Mouse (Mus musculus) E14TG2a.4 (cell line): ENCODE data around the gene Nf1.
A peak's percentile ranks its signal among the peaks of the same experiment; 100 is the strongest.

Experiments used
- H3K27me3 ChIP-seq: 2 replicates; pipeline ENCODE4 v1.6.1; 2014; ENCODE audit warnings: low read length, control low read depth; ENCODE audit not compliant: insufficient read depth
- H3K36me3 ChIP-seq: 2 replicates; pipeline ENCODE4 v1.6.1; 2014; ENCODE audit warnings: low read length, control low read depth; ENCODE audit not compliant: insufficient read depth
- H3K4me1 ChIP-seq: replicated peaks from 2 replicates; pipeline ENCODE4 v1.6.1; 2014; ENCODE audit warnings: low read depth, low read length, control low read depth
- H3K4me3 ChIP-seq: replicated peaks from 2 replicates; pipeline ENCODE4 v1.5.1; 2014; ENCODE audit warnings: mild to moderate bottlenecking, low read length
- H3K9me3 ChIP-seq: 2 replicates; pipeline ENCODE4 v1.6.1; 2014; ENCODE audit warnings: low read length, control low read depth
- CTCF ChIP-seq: conservative IDR thresholded peaks from 2 replicates; pipeline ENCODE4 v1.5.1; 2014; ENCODE audit warnings: low read length
- NANOG ChIP-seq: IDR thresholded peaks from 2 replicates; pipeline ENCODE4 v1.6.1; 2014; ENCODE audit warnings: borderline replicate concordance, low read length, mixed read lengths
- POU5F1 ChIP-seq: IDR thresholded peaks from 2 replicates; pipeline ENCODE4 v1.6.1; 2014; ENCODE audit warnings: low read length, borderline replicate concordance

The Nf1 gene

GRCm38 (mm10) chr11:79581257-79581656 is 241.8 kb downstream of the Nf1 start:
- Histone ChIP-seq H3K4me1 (peaks cover 7% of the 10 kb centered on the region; the same call in 1 of the 2 replicates), H3K36me3 (peaks cover 8% of the 10 kb centered on the region), H3K9me3 (no peaks in the 10 kb centered on the region), H3K27me3 (no peaks in the 10 kb centered on the region), H3K4me3 (no peak overlapping the region)
- TF ChIP-seq POU5F1 (no peak), CTCF (no peak), NANOG (no peak)

GRCm38 (mm10) chr11:79584191-79584590 is 244.7 kb downstream of the Nf1 start:
- no peak overlapping the region for H3K4me3 ChIP-seq
- no peaks in the 10 kb centered on the region for H3K9me3 ChIP-seq
- TF ChIP-seq NANOG (no peak), POU5F1 (no peak), CTCF (peak; percentile 69)
- no peaks in the 10 kb centered on the region for H3K36me3 ChIP-seq
- peaks cover 19% of the 10 kb centered on the region for H3K27me3 ChIP-seq
- H3K4me1 ChIP-seq, result peaks cover 8% of the 10 kb centered on the region

- no peaks in the 10 kb centered on the region for H3K9me3 ChIP-seq
- no peaks in the 10 kb centered on the region for H3K36me3 ChIP-seq
- H3K4me3 ChIP-seq, result no peak overlapping the region
- TF ChIP-seq POU5F1, result no peak
- TF ChIP-seq CTCF, result peak; percentile 40
- no peak for TF ChIP-seq NANOG
- peaks cover 55% of the 10 kb centered on the region for H3K27me3 ChIP-seq
- H3K4me1 ChIP-seq, result peaks cover 32% of the 10 kb centered on the region
Observed at GRCm38 (mm10) chr11:79589317-79590075, 250.0 kb downstream of the Nf1 start.

- Histone ChIP-seq H3K4me3 (peak within 1 kb of the TSS; percentile 82), H3K27me3 (peaks cover 55% of the 10 kb centered on the region), H3K9me3 (no peaks in the 10 kb centered on the region), H3K36me3 (no peaks in the 10 kb centered on the region), H3K4me1 (peaks cover 35% of the 10 kb centered on the region)
- no peak for TF ChIP-seq POU5F1
- no peak for TF ChIP-seq NANOG
- TF ChIP-seq CTCF, result no peak
Observed at GRCm38 (mm10) chr11:79590664-79591590, 251.4 kb downstream of the Nf1 start, which contains the start of gene Rab11fip4. TSS of gene Rab11fip4 (plus strand) at chr11:79591212.

- TF ChIP-seq NANOG (no peak), CTCF (no peak), POU5F1 (no peak)
- Histone ChIP-seq H3K36me3 (no peaks in the 10 kb centered on the region), H3K27me3 (peaks cover 53% of the 10 kb centered on the region), H3K4me1 (peaks cover 37% of the 10 kb centered on the region), H3K4me3 (peak overlapping the region; percentile 82), H3K9me3 (no peaks in the 10 kb centered on the region)
Observed at GRCm38 (mm10) chr11:79591591-79591975, 252.1 kb downstream of the Nf1 start.

GRCm38 (mm10) chr11:79593495-79593894 is 254.0 kb downstream of the Nf1 start:
- peaks cover 36% of the 10 kb centered on the region for H3K4me1 ChIP-seq
- H3K36me3 ChIP-seq, result no peaks in the 10 kb centered on the region
- TF ChIP-seq NANOG, result no peak
- TF ChIP-seq CTCF, result no peak
- no peak for TF ChIP-seq POU5F1
- no peaks in the 10 kb centered on the region for H3K9me3 ChIP-seq
- H3K27me3 ChIP-seq, result peaks cover 47% of the 10 kb centered on the region
- no peak overlapping the region for H3K4me3 ChIP-seq

- H3K9me3 ChIP-seq, result no peaks in the 10 kb centered on the region
- no peak for TF ChIP-seq POU5F1
- no peak for TF ChIP-seq CTCF
- TF ChIP-seq NANOG, result no peak
Observed at GRCm38 (mm10) chr11:79610454-79610853, 271.0 kb downstream of the Nf1 start.

GRCm38 (mm10) chr11:79611011-79611666 is 271.6 kb downstream of the Nf1 start:
- Histone ChIP-seq H3K4me1 (peaks cover 66% of the 10 kb centered on the region), H3K36me3 (no peaks in the 10 kb centered on the region), H3K4me3 (no peak overlapping the region), H3K27me3 (peaks cover 3% of the 10 kb centered on the region; the same call in 1 of the 2 replicates), H3K9me3 (no peaks in the 10 kb centered on the region)
- TF ChIP-seq POU5F1 (no peak), CTCF (no peak), NANOG (no peak)

More at GRCm38 (mm10) chr11:79610454-79610853, 271.0 kb downstream of the Nf1 start:
- Histone ChIP-seq H3K4me3 (no peak overlapping the region), H3K27me3 (peaks cover 3% of the 10 kb centered on the region; the same call in 1 of the 2 replicates), H3K36me3 (no peaks in the 10 kb centered on the region), H3K4me1 (peaks cover 65% of the 10 kb centered on the region)
